Comparison of ENCODE assay signal across 22 mouse cellular contexts in genomic region chr4:31410157-31410556, GRCm38 (mm10).
A peak's percentile ranks its signal among the peaks of the same experiment; 100 is the strongest.
DNase-seq lines count a peak whose midpoint lies in the region; ATAC-seq lines count a peak whose summit lies in the region.
"Had no signal": no experiment of that assay in that cellular context is flagged by ENCODE, and none has a peak within 500 bp of the region (broad histone marks: within the 10 kb centered on the region; RNA-seq: fewer than 3 reads in every experiment).

No protein-coding gene starts in this region.

- H3K27me3 ChIP-seq in forebrain, embryonic 14.5 days (replicated peaks; ENCODE audit: control insufficient read depth, insufficient read depth, low read length): no peaks in the 10 kb centered on the region
- H3K27me3 ChIP-seq in forebrain, embryonic 15.5 days: no peaks in the 10 kb centered on the region
- H3K27me3 ChIP-seq in heart, embryonic 11.5 days (ENCODE audit: control insufficient read depth, insufficient read depth, low read length): no peaks in the 10 kb centered on the region
- no peaks in the 10 kb centered on the region for H3K27me3 ChIP-seq in neural tube, embryonic 15.5 days (replicated peaks)
- H3K27me3 ChIP-seq: CH12.LX; hindbrain, embryonic 12.5 days had no signal

- H3K36me3 ChIP-seq in forebrain, embryonic 14.5 days (ENCODE audit: control insufficient read depth, insufficient read depth, low read length): no peaks in the 10 kb centered on the region
- no peaks in the 10 kb centered on the region for H3K36me3 ChIP-seq in forebrain, embryonic 15.5 days
- no peaks in the 10 kb centered on the region for H3K36me3 ChIP-seq in heart, embryonic 11.5 days (ENCODE audit: control insufficient read depth, insufficient read depth, low read length)
- no peaks in the 10 kb centered on the region for H3K36me3 ChIP-seq in neural tube, embryonic 15.5 days
- H3K36me3 ChIP-seq: G1E; heart, embryonic 10.5 days; hindbrain, embryonic 12.5 days; hindbrain, embryonic 15.5 days had no signal

- H3K4me1 ChIP-seq in forebrain, embryonic 14.5 days (ENCODE audit: control insufficient read depth, insufficient read depth, low read length): peaks cover 9% of the 10 kb centered on the region; the same call in 1 of the 2 replicates
- H3K4me1 ChIP-seq in forebrain, embryonic 15.5 days: peaks cover 14% of the 10 kb centered on the region
- H3K4me1 ChIP-seq in heart, embryonic 11.5 days (ENCODE audit: control insufficient read depth, insufficient read depth, low read length): peaks cover 5% of the 10 kb centered on the region; the same call in 1 of the 2 replicates
- H3K4me1 ChIP-seq in neural tube, embryonic 15.5 days: 0 out of 2 replicates have a peak, but pooled peaks cover 3% of the 10 kb centered on the region
- H3K4me1 ChIP-seq: hindbrain, embryonic 12.5 days had no signal

- ATAC-seq in forebrain, embryonic 14.5 days: peak; percentile 62
- no peak; the same call in 1 of the 2 replicates for ATAC-seq in forebrain, embryonic 15.5 days (replicated peaks)
- no peak for ATAC-seq in heart, embryonic 11.5 days (replicated peaks; ENCODE audit: insufficient number of reproducible peaks, low FRiP score, low TSS enrichment)
- 0 out of 2 replicates have a peak, but pooled peaks have one; percentile 50 for ATAC-seq in neural tube, embryonic 15.5 days (ENCODE audit: low FRiP score)
- ATAC-seq: intestine, postnatal 0 days had no signal

- H3K27ac ChIP-seq in forebrain, embryonic 14.5 days (ENCODE audit: low read depth, low read length): no peak overlapping the region; the same call in 1 of the 2 replicates
- no peak overlapping the region for H3K27ac ChIP-seq in forebrain, embryonic 15.5 days (replicated peaks)
- H3K27ac ChIP-seq in heart, embryonic 11.5 days (ENCODE audit: low read depth, low read length): no peak overlapping the region
- no peak overlapping the region for H3K27ac ChIP-seq in neural tube, embryonic 15.5 days (replicated peaks)
- H3K27ac ChIP-seq: heart, adult 2 months; heart, embryonic 10.5 days; hindbrain, embryonic 12.5 days; hindbrain, embryonic 15.5 days had no signal

- 59% methylated on average over 3 of the region's 3 CpGs for WGBS in forebrain, embryonic 14.5 days
- 43% methylated on average over 3 of the region's 3 CpGs for WGBS in forebrain, embryonic 15.5 days
- WGBS in heart, embryonic 11.5 days (ENCODE audit: insufficient replicate concordance): 76% methylated on average over 3 of the region's 3 CpGs
- WGBS in neural tube, embryonic 15.5 days: 37% methylated on average over 3 of the region's 3 CpGs

- H3K9ac ChIP-seq in forebrain, embryonic 14.5 days (ENCODE audit: low read length): no peak overlapping the region
- H3K9ac ChIP-seq in forebrain, embryonic 15.5 days (replicated peaks): no peak overlapping the region
- no peak overlapping the region for H3K9ac ChIP-seq in heart, embryonic 11.5 days (ENCODE audit: low read depth, low read length)
- H3K9ac ChIP-seq in neural tube, embryonic 15.5 days (replicated peaks): no peak overlapping the region
- H3K9ac ChIP-seq: hindbrain, embryonic 12.5 days; hindbrain, embryonic 15.5 days had no signal

- H3K4me2 ChIP-seq in forebrain, embryonic 14.5 days (ENCODE audit: low read length): no peak overlapping the region
- H3K4me2 ChIP-seq in forebrain, embryonic 15.5 days (replicated peaks): no peak overlapping the region
- H3K4me2 ChIP-seq in heart, embryonic 11.5 days: no peak overlapping the region
- no peak overlapping the region for H3K4me2 ChIP-seq in neural tube, embryonic 15.5 days
- H3K4me2 ChIP-seq: hindbrain, embryonic 12.5 days; hindbrain, embryonic 15.5 days had no signal

- H3K9me3 ChIP-seq in forebrain, embryonic 14.5 days (replicated peaks; ENCODE audit: control insufficient read depth, low read length): no peaks in the 10 kb centered on the region
- no peaks in the 10 kb centered on the region for H3K9me3 ChIP-seq in forebrain, embryonic 15.5 days
- H3K9me3 ChIP-seq in heart, embryonic 11.5 days (replicated peaks; ENCODE audit: control insufficient read depth, low read length): no peaks in the 10 kb centered on the region
- no peaks in the 10 kb centered on the region for H3K9me3 ChIP-seq in neural tube, embryonic 15.5 days (replicated peaks)
- H3K9me3 ChIP-seq: heart, embryonic 10.5 days; hindbrain, embryonic 12.5 days; hindbrain, embryonic 15.5 days had no signal

- H3K4me3 ChIP-seq in forebrain, embryonic 14.5 days (ENCODE audit: low read depth, low read length): no peak overlapping the region
- no peak overlapping the region for H3K4me3 ChIP-seq in forebrain, embryonic 15.5 days
- no peak overlapping the region for H3K4me3 ChIP-seq in heart, embryonic 11.5 days (ENCODE audit: low read depth, low read length)
- H3K4me3 ChIP-seq in neural tube, embryonic 15.5 days (replicated peaks): no peak overlapping the region
- H3K4me3 ChIP-seq: heart, adult 2 months; heart, embryonic 10.5 days; hindbrain, embryonic 12.5 days; hindbrain, embryonic 15.5 days had no signal

- peak; percentile 41 for DNase-seq in forebrain, embryonic 14.5 days (ENCODE audit: low spot score)
- peak; percentile 18 for DNase-seq in heart, adult 11 months
- DNase-seq in retina, postnatal 1 day: peak; percentile 62
- no peak for DNase-seq in retina, embryonic 14.5 days (ENCODE audit: low spot score)
- DNase-seq in testis, postnatal 14 days (ENCODE audit: low spot score): no peak
- DNase-seq: adrenal gland, adult 8-10 months; adrenal gland, postnatal 25 days; B cell, adult 2 months; cerebellum, adult 18-20 months; cerebellum, adult 9-10 months; cerebellum, postnatal 14 days; gastrocnemius, postnatal 25 days; heart, adult 2 months had no signal

Comparison
In these comparisons a context has a peak if more than half of its experiments do, and no peak if none do; other contexts are left out.
1. ATAC-seq: peak in forebrain, embryonic 14.5 days (single experiment) and neural tube, embryonic 15.5 days (single experiment); none in forebrain, embryonic 15.5 days (single experiment) and heart, embryonic 11.5 days (single experiment).
2. DNase-seq: peak in forebrain, embryonic 14.5 days (single experiment), heart, adult 11 months (single experiment) and retina, postnatal 1 day (single experiment); none in retina, embryonic 14.5 days (single experiment) and testis, postnatal 14 days (single experiment).